8 mouse cellular contexts compared by ENCODE assay signal in genomic region chr10:82629586-82630255, GRCm38 (mm10). TPM values are rescaled to one million over a fixed set of nuclear protein-coding genes. Genes with fewer than 3 reads are reported as not detected.
DNase-seq lines count a peak whose midpoint lies in the region; ATAC-seq lines count a peak whose summit lies in the region.
"Not testable (repeated sequence)": the region's sequence is repeated elsewhere in the genome, so short reads cannot be mapped to it uniquely, and the experiment has no call there.

Gene Tdg, plus strand, starts transcription at chr10:82629828.

- not testable (repeated sequence) for H3K27me3 ChIP-seq in heart, embryonic 13.5 days (replicated peaks); liver, embryonic 12.5 days (replicated peaks); stomach, embryonic 15.5 days (replicated peaks)

- not testable (repeated sequence) for H3K4me1 ChIP-seq in brown adipose tissue, adult 24 weeks (ENCODE audit: control insufficient read depth, insufficient read depth, insufficient read length, low read length)
- peaks cover 24% of the 10 kb centered on the region for H3K4me1 ChIP-seq in heart, embryonic 13.5 days
- peaks cover 25% of the 10 kb centered on the region for H3K4me1 ChIP-seq in liver, embryonic 12.5 days
- peaks cover 10% of the 10 kb centered on the region; the same call in 1 of the 2 replicates for H3K4me1 ChIP-seq in stomach, embryonic 15.5 days

- DNase-seq in CD4-positive helper T cell, adult 2 months (ENCODE audit: low read depth, low spot score): peak; percentile 98
- peak; percentile 31 for DNase-seq in fat pad, adult 2 months (ENCODE audit: extremely low read depth, low read depth, low spot score)
- DNase-seq in kidney, postnatal 10 days: peak; percentile 96
- peak; percentile 91 to 93 for DNase-seq in natural killer cell, adult 2 months (ENCODE audit: low spot score in 2 of 2)

- WGBS in heart, embryonic 13.5 days: under 1% methylated on average over 69 of the region's 78 CpGs
- under 1% methylated on average over 55 of the region's 78 CpGs for WGBS in liver, embryonic 12.5 days (ENCODE audit: insufficient replicate concordance)
- WGBS in stomach, embryonic 15.5 days: under 1% methylated on average over 70 of the region's 78 CpGs

- peaks cover 33% of the 10 kb centered on the region for H3K36me3 ChIP-seq in heart, embryonic 13.5 days
- peaks cover 32% of the 10 kb centered on the region for H3K36me3 ChIP-seq in liver, embryonic 12.5 days
- H3K36me3 ChIP-seq in stomach, embryonic 15.5 days: not testable (repeated sequence)

- H3K27ac ChIP-seq in brown adipose tissue, adult 24 weeks (replicated peaks; ENCODE audit: low read depth, low read length): peak within 1 kb of the TSS; percentile 98
- H3K27ac ChIP-seq in heart, embryonic 13.5 days (replicated peaks): peak within 1 kb of the TSS; percentile 96
- H3K27ac ChIP-seq in liver, embryonic 12.5 days: peak within 1 kb of the TSS; percentile 83
- H3K27ac ChIP-seq in stomach, embryonic 15.5 days: peak within 1 kb of the TSS; percentile 91

- H3K9ac ChIP-seq in heart, embryonic 13.5 days: peak within 1 kb of the TSS; percentile 94
- peak within 1 kb of the TSS; percentile 84 for H3K9ac ChIP-seq in liver, embryonic 12.5 days
- H3K9ac ChIP-seq in stomach, embryonic 15.5 days: peak within 1 kb of the TSS; percentile 71

- not testable (repeated sequence) for H3K9me3 ChIP-seq in heart, embryonic 13.5 days; liver, embryonic 12.5 days (replicated peaks); stomach, embryonic 15.5 days

- peak within 1 kb of the TSS; percentile 98 for H3K4me3 ChIP-seq in brown adipose tissue, adult 24 weeks (ENCODE audit: insufficient read depth, low read depth, low read length)
- peak within 1 kb of the TSS; percentile 77 for H3K4me3 ChIP-seq in heart, embryonic 13.5 days
- H3K4me3 ChIP-seq in liver, embryonic 12.5 days: peak within 1 kb of the TSS; percentile 83
- peak within 1 kb of the TSS; percentile 68 for H3K4me3 ChIP-seq in stomach, embryonic 15.5 days (replicated peaks)

- ATAC-seq in heart, embryonic 13.5 days (ENCODE audit: extremely low read depth, insufficient number of reproducible peaks, low FRiP score, low TSS enrichment): peak; percentile 97
- ATAC-seq in liver, embryonic 12.5 days: peak; percentile 97
- ATAC-seq in stomach, embryonic 15.5 days (ENCODE audit: insufficient read depth, low FRiP score, low read depth): peak; percentile 98

- H3K4me2 ChIP-seq in heart, embryonic 13.5 days: peak within 1 kb of the TSS; percentile 95
- peak within 1 kb of the TSS; percentile 95 for H3K4me2 ChIP-seq in liver, embryonic 12.5 days
- peak within 1 kb of the TSS; percentile 86 for H3K4me2 ChIP-seq in stomach, embryonic 15.5 days

RNA-seq across cellular contexts. Expression of gene Tdg, which starts in this region (rescaled TPM):
- polyA plus RNA-seq in brown adipose tissue, adult 24 weeks (2012; ENCODE audit: insufficient read depth, insufficient read length, missing spikeins): 7.6 and 10.6 TPM in 2 replicates
- polyA plus RNA-seq in heart, embryonic 13.5 days (2015; fragmentation: Nextera tagmentation; extraction: Ambion mirVana): 79.0 and 86.5 TPM in 2 replicates
- polyA plus RNA-seq in liver, embryonic 12.5 days (2016; fragmentation: Nextera tagmentation; extraction: Ambion mirVana): 74.1 and 79.9 TPM in 2 replicates
- polyA plus RNA-seq in stomach, embryonic 15.5 days (2015; fragmentation: Nextera tagmentation; extraction: Ambion mirVana): 109 and 115 TPM in 2 replicates

Comparison
In these comparisons a context has a peak if more than half of its experiments do, and no peak if none do; other contexts are left out.
1. Peak in every context shown above with its lines: DNase-seq, ATAC-seq, H3K4me3 ChIP-seq and H3K27ac ChIP-seq.
2. DNase-seq: peak in every context shown above with its lines; median percentile 98 in CD4-positive helper T cell, adult 2 months; 96 in kidney, postnatal 10 days; 92 in natural killer cell, adult 2 months; 31 in fat pad, adult 2 months.